Mouse (Mus musculus): ENCODE results near the gene Barx2. TPM values are rescaled to one million over a fixed set of nuclear protein-coding genes. Genes with fewer than 3 reads are reported as not detected.
"Not testable (repeated sequence)": the region's sequence is repeated elsewhere in the genome, so short reads cannot be mapped to it uniquely, and the experiment has no call there.

Barx2 gene
- total RNA-seq (2021) = not detected
- long read RNA-seq, experiment 1 = 0 reads
- long read RNA-seq, experiment 2 = 0 reads

GRCm38 (mm10) chr9:31912921-31913738 lies at the start of gene Barx2:
Gene Barx2 (minus strand): TSS chr9:31913462.
- DNase-seq = peak; percentile 71 to 74

- DNase-seq = peak; percentile 54 to 58
Observed at GRCm38 (mm10) chr9:31962265-31962664, 49.0 kb upstream of the Barx2 start.

GRCm38 (mm10) chr9:31960488-31960887 lies 47.2 kb upstream of the Barx2 start:
- DNase-seq = no peak

GRCm38 (mm10) chr9:31958120-31958519 lies 44.9 kb upstream of the Barx2 start:
- DNase-seq = no peak

GRCm38 (mm10) chr9:31950506-31950905 lies 37.2 kb upstream of the Barx2 start:
- DNase-seq = no peak

- no peak for DNase-seq
Observed at GRCm38 (mm10) chr9:31949031-31949430, 35.8 kb upstream of the Barx2 start.

- no peak for DNase-seq
Observed at GRCm38 (mm10) chr9:31947051-31947450, 33.8 kb upstream of the Barx2 start.

GRCm38 (mm10) chr9:31942334-31942733 lies 29.1 kb upstream of the Barx2 start:
- DNase-seq = no peak

GRCm38 (mm10) chr9:31936486-31936885 lies 23.2 kb upstream of the Barx2 start:
- DNase-seq = not testable (repeated sequence)

GRCm38 (mm10) chr9:31931691-31932090 lies 18.4 kb upstream of the Barx2 start:
- DNase-seq = peak in 1 of 2 experiments; percentile 17

GRCm38 (mm10) chr9:31931255-31931654 lies 18.0 kb upstream of the Barx2 start:
- no peak for DNase-seq

GRCm38 (mm10) chr9:31926766-31927165 lies 13.5 kb upstream of the Barx2 start:
- no peak for DNase-seq

- peak; percentile 87 to 88 for DNase-seq
Observed at GRCm38 (mm10) chr9:31925830-31926624, 12.8 kb upstream of the Barx2 start.

- peak in 1 of 2 experiments; percentile 13 for DNase-seq
Observed at GRCm38 (mm10) chr9:31923529-31923928, 10.3 kb upstream of the Barx2 start.

GRCm38 (mm10) chr9:31919802-31920201 lies 6.5 kb upstream of the Barx2 start:
- no peak for DNase-seq

- no peak for DNase-seq
Observed at GRCm38 (mm10) chr9:31916421-31916820, 3.2 kb upstream of the Barx2 start.

GRCm38 (mm10) chr9:31914871-31915270 lies 1.6 kb upstream of the Barx2 start:
- peak; percentile 22 to 27 for DNase-seq

- DNase-seq = no peak
Observed at GRCm38 (mm10) chr9:31913739-31914591, 703 bp upstream of the Barx2 start.

GRCm38 (mm10) chr9:31912553-31912920 lies 725 bp downstream of the Barx2 start:
- no peak for DNase-seq

GRCm38 (mm10) chr9:31910221-31910620 lies 3.0 kb downstream of the Barx2 start:
- DNase-seq = no peak

GRCm38 (mm10) chr9:31901781-31902180 lies 11.5 kb downstream of the Barx2 start:
- peak; percentile 5 to 37 for DNase-seq

GRCm38 (mm10) chr9:31894775-31895320 lies 18.4 kb downstream of the Barx2 start:
- DNase-seq = no peak

Data from adrenal gland, postnatal 36 days (tissue).